Mouse (Mus musculus) brain, adult 2 months (tissue): ENCODE data around the gene Ankrd33b.

Experiments
- DNase-seq: peaks from one replicate; pipeline ENCODE4 v3.0.0; 2011; ENCODE audit warnings: low read depth, low spot score

Ankrd33b gene

DNA sequence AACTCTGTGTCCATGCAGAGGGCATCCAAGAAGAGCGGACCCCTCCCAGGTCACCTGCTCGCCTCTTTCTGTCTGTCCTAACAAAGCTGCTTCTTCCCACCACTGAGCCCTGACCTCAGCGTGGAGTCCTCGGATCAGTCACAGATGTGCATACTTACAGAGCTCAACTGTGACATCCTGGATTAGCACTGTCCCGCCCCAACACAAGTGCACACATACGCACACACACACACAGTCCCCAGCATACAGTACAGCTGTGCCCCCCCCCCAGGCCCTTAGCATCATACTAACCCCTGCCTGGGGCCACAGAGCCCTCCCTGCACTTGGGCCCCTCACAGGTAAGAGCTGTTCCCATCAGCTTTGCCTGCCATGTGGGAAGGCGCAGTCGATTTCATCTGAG is 102.1 kb downstream of the Ankrd33b start:
- no peak for DNase-seq

DNA sequence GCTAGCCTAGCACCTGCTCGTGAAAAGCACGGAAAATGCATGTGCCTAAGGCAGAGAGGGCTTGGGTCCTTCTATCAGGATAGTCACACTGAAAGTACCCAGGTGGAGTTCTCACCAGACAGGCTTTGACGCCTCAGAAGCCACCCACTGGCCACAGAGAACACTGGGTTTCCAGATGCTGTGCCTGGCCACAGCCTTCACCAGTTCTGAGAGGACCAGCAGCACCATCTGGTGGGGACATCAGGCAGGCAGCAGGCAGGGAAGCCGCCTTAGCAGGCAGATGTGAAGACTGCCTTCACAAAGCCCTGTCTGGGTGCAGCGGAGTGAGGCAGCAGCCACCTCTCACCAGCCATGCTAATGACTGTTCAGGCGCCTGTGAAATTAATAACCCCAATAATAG is 102.7 kb downstream of the Ankrd33b start:
- peak; percentile 93 for DNase-seq

DNA sequence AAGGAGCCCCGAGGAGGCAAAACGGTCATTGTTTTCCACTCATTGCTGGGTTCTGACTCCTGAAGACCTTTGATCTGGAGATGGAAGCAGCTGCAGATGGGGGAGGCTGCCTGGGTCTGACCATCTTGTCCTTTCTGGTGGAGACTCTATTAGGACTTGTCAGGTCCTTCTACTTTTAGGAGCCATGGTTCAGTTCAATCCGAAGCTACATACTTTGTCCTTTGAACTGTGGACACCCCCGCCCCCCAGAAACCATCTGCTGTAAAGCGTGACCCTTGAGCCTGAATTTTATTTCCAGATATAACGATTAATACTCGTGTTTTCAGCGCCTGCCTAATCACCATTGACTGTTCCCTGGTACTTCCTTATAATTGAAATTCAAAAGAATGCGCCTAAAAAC is 105.2 kb downstream of the Ankrd33b start:
- DNase-seq = no peak

DNA sequence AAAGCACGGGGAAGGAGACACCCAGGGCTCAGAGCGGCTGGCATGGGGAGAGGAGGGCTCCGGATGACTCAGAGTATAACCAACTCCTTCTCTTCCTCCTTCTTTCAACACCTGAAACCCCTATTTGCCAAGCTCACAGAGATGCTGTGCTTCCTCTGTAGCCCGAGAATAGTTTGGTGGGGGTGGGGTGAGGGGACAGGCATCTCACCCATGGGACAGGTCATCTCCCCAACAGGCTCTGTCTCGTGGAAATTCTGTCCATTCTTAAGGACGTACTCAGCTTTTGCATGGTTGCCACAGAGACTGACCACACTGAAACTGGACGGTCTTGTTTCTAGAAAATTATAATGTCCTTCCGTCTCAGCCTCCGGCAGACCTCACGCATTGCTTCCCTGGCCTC is 106.4 kb downstream of the Ankrd33b start:
- DNase-seq = no peak

DNA sequence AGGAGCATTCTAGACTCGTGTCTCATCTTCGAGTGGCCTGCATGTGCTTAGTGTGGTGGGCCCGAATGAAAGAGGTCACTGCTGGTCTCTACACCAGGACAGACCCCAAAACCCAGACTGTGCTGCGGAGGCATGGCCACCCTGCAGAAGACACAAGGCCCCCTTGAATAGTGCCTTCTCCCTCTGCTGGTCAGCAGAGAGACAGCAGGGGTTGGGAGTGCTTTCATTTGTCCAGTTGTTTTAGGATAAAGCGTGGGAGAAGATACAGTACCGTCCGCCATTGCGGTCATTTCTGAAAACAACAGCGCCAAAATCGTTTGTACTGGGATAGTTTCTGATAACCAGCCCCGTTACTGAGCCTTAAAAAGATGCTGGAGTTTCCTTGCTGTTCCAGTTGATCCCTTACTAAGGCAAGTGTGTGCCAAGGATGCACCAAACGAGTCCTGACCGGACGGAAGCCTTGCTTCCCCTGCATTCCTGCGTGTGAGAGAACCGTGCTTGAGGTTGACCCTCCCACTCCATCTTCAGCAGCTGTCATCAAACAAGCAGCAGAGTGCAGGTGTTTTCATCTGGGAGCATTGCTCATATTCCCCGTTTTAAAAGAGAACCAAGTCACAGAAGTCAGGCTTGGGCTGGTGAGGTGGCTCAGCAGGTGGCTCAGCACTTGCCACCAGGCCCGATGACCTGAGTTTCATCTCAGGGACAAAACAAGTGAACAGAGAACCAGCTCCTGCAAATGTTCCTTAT is 108.7 kb downstream of the Ankrd33b start:
- DNase-seq = peak; percentile 35

DNA sequence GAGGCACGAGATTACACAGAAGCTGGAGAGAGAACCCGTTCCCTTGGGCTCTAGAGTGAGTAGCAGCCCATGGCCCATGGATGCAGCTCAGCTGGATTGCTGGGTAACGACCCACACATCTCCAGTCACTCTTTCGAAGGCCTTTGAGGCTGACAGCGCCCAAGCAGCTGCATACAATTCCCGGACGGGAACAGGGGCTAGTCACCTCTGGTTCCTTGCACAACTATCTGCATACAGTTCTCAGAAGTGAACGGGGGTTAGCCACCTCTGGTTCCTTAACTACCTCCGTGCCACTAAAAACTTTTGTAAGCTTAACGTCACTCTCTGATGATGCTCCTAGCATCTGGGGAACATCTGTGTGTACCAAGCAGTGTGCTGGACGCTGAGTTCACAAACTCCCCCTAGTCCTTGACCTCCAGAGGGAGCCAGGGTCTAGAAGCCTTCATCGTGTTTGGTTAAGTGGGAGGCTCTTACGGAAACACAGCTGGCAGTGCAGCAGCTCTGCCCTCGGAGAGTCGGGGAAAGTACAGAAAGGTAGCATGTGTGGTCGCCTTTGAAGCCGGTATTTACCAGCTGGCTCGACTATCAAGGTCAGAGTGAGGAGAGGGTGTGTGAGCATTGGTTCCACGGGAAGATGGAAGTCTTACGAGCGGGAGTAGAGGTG is 109.4 kb downstream of the Ankrd33b start:
- DNase-seq = no peak

DNA sequence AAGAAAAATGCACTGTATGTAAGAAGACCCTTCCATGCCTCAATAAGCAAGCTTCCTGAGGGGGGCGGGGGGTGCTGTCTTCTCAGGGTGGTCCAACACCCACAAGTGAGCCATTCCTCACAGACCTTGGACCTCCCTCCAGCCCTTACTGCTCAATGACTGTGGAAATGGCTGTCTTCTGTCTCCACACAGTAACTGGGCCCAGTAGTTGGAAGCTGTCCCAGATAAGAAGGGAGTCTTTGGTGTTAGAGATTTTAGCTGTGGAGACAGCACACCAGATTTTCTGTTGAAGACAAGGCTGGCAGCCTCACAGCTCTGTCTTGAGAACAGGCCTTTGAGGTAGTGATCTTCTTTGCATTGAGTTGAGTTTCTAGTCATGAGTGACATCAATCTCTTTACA is 110.2 kb downstream of the Ankrd33b start:
- DNase-seq = peak; percentile 24

DNA sequence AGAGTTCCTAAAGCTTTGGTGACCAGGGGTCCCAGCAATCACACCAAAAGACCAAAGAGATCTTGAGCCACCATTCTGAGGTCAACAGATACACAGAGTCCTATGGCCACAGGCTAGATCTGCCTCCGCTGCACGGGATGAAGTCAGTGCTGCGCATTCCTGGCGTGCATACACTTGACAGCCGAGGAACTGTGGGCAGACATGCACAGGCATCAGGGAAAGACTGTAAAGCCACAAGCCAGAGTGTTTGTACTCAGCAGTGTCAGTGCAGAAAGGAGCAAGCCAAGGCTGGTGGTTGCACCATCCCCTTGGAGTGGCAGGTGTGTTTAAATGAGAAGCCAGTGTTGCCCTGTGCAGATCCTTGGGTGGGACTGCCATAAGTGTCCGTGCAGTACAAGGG is 111.8 kb downstream of the Ankrd33b start:
- no peak for DNase-seq

DNA sequence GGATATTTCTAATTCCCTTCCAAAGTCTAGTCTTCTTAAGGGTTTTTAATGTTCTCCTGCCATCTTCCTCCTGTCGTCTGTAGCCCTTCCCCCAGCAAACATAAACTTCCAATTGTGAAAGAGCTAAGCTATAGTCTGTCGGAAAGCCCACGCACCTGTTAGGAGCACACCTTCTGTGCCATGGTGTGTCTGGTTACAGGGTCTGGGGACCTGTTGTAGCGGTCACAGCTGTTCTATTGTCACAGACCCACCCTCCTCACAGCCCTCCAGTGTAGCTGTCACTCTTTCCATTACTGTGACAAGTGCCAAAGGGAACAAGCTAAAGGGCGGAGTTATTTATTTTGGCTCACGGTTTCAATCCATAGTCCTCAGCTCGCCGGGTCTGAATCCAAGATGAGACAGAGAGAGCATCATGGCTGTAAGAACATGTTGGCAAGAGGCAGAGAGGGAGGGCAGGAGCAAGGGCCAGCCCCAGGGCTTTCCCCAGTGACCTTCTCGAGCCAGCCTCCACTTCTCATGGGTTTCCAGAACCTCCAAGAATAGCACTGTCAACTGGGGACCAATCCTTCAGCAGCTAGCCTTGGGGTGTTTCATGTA is 112.5 kb downstream of the Ankrd33b start:
- no peak for DNase-seq

DNA sequence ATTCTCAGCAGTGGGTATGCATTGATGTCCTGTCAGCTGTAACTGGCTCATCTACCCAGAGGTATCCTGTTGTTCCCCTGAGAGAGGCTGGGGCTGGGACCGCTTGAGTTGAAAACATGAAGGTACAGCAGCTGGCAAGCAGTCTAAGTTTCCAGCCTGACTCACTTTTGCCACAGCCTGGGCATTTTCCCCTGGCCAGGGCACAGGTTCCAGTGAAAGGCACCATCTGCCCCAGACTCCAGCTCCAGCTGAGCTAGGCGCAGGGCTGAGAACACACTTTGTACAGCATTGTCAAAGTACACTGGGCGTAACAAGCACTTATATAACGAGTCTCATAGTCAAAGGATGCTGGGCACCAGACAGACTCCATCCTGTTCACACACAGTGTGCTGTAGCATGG is 113.6 kb downstream of the Ankrd33b start:
- peak; percentile 43 for DNase-seq

DNA sequence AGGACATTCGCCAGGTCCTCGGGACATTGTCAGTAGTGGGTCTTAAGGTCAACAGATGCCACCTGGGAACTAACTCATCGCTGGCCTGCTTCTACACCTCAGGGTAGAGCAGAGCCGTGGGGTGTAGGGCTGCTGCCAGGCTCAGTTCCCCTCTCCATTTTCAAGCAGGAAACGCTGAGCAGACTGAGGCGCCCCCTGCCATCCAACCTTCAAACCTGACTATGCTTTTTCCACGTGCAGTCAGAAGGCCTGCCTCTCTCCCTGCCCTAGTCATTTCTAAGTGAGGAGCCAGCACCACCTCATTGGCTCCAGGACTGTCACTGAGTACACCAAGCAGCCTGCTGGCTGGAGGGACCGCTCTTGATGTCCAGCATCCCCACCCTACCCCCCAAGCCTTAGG is 114.1 kb downstream of the Ankrd33b start:
- no peak for DNase-seq

DNA sequence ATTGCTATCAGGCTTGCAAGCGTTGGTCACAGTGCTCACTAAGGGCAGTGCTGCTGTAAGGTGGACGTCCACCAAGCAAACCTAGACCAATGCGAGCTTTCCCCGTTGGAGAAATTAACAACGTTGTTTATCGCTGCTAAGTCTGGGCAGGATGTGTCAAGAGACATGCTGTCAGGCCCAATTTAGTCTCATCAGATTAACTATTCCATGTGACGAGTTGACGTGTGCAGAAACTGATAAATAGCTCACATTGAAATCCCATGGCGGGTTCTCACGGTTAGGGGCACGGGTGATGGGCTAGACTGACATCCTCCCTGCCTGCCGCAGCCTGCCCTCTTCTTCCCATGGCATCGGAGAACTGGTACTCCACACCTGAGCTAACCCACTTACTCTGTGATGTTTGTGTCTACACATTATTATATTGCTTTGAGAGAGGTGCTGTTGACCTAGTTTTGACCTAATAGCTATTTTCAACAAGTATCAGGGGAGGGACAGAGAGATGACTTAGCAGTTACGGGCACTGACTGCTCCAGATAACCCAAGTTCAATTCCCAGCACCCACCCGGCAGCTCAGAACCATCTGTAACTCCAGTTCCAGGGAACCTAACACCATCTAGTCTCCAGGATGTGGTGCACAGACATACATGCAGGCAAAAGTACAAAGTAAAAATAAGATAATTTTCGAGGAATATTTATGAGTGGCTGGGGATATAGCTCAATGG is 114.8 kb downstream of the Ankrd33b start:
- no peak for DNase-seq

DNA sequence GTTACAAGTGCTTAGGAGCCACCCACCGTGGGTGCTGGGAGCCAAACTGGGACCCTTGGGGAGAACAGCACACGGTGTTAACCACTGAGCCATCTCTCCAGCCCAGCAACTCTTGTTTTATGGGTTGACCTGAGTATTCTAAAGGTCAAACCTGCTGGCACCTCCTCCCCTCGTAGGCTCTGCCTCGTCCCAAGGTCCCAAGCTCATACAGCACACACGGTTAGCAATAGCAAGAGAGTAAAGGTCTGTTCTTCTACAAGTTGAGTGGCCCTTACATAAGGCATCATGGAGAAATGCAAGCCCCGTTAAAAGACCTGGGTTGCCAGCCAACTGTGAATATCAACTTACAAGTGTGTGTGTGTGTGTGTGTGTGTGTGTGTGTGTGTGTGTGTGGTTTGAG is 116.3 kb downstream of the Ankrd33b start:
- no peak for DNase-seq

DNA sequence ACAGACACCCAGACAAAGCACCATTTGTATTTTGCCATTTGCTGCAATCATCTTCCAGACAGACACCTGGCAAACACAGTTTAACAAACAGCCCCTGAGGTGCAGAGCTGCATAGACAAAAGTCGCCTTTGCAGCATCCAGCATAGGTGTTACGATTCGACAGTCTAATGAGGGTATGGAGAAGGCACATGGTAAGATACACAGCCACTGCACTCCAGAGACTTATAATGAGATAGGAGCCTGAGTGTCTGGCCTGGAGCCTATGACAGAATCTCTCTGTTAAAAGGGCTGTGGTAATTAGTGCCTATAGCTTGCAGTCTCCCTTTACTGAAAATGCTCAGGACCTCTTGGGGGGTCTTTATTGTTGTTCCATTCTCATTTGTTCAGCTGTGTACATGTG is 116.8 kb downstream of the Ankrd33b start:
- DNase-seq = no peak

DNA sequence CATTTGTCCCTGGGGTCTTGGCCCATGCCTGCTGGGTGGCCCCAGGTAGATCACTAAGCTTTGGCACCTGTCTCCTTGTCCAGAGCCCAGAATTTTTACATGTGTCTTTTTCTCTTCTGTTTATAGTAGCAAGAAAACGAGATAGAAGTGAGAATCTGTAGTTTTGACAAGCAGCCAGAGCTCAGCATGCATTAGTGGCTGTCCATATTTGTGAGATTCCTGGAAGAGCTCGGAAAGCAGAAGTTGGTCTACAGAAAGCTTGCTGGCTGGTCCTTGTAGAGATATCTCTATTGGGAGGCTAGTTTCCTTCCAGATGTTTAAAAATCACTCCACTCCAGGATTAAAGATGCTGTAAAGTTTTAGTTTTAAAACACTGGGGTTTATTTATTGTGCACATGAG is 117.5 kb downstream of the Ankrd33b start:
- DNase-seq = peak; percentile 49

DNA sequence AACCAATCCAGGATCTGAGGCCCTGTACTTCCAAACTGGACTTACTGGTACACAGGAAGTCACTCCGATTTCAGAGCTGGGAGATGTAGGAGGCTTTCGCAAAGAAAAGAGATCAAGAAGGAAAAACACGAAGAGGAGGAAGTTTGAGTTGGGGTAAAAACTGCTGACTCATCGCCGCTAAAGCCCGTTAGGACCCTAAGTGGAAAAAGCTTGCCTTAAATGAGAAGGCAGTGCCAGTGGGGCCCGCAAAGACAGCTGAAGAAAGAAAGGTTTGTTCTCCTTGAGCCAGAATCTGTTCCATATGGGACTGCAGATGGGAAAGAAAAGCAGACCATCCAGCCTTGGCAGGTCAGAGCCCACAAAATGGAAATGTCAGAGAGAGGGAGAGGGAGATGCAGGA is 118.6 kb downstream of the Ankrd33b start:
- DNase-seq = peak; percentile 37

DNA sequence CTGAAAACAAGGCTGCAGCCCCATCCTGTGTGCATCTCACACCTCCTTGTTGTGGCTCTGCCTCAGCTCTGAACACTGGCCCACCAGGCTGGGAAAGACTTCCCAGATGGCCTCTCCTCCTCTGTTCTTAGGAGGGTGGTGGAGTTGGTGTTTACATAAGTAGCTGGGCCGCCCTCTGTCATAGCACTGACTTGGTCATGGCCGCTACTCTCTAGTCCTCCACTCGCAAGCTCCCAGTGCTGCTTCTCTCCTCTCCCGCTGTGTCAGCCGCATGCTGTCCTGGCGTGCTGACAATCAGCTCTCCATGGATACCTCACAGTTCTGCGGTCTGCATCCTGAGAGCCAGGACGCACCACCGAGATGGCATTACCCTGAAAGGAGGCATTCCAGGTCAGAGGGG is 120.5 kb downstream of the Ankrd33b start:
- DNase-seq = peak; percentile 73

DNA sequence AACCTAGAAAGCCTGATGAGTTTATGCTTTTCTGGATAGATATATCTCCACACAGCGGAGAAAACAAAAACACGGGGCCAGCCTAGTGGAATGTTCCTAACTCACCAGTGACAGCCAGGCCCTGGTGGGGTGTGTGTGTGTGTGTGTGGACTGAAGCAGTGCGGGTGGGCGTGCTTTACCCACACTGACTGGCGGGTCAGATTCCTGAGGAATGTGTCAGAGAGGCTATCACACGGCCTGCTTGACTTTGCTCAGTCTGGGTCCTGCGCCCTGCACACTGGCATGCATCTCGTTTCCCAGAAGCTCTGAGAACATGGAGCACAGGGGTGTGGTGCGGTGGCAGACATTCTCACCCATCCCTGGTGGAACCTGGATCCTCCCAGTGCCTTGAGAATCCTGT is 121.6 kb downstream of the Ankrd33b start:
- DNase-seq = no peak

DNA sequence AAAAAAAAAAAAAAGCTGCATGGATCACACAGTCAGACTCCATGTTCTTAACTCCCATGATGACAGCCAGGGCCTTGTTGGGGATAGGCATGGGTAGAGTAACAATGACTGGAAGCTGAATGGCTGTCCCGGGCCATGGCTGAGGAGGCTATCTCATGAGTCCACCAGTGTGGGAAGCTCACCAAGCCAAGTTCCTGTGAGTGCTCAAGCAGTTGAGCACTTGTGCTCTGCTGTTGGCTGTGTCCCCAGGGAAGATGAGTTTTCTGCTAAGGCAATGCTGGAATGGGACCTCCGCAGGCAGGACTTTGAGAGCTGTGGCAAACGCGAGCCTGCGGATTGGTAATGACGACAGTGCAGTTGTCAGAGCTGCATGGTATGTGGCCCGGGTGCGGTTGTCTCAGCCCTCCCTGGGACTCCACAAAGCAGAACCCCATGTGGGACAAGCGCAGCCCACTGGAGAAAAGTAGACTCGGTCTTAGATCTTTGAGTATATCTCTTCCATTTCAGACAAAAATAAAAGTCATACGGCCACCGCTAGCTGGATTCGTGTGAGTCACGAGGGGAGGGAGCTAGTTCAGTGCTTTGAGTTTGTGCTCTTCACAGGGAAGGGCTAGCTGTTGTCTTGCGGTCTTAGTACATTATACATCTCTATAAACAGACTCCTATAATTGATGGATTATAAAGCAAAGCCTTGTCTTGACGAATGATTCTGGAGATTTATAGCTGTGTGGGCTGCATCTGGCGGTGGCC is 122.7 kb downstream of the Ankrd33b start:
- DNase-seq = no peak

DNA sequence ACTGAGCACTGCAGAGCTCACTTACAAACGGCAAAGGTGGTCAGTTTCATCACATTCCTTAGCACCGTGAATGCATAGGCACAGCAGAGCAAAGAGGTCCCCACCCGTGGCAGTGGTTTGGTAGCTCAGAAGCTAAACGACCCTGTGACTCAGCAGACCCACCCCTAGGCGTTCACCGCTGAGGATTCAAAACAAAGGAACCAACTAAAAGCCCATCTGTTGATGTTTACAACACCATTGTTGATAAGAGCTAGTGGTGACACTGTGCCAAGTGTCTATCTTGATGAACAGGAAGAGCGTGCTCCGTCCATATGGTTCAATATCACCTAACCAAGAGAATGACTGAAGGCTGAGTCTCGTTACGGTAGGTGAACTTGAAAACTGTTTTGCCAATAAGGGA is 124.3 kb downstream of the Ankrd33b start:
- DNase-seq = no peak
